Mouse (Mus musculus): Measurements from ENCODE around the gene Tas1r3. TPM values are rescaled to one million over a fixed set of nuclear protein-coding genes. Genes with fewer than 3 reads are reported as not detected.

Tas1r3 gene
- total RNA-seq, 1 experiment, result 0.40 TPM

DNA sequence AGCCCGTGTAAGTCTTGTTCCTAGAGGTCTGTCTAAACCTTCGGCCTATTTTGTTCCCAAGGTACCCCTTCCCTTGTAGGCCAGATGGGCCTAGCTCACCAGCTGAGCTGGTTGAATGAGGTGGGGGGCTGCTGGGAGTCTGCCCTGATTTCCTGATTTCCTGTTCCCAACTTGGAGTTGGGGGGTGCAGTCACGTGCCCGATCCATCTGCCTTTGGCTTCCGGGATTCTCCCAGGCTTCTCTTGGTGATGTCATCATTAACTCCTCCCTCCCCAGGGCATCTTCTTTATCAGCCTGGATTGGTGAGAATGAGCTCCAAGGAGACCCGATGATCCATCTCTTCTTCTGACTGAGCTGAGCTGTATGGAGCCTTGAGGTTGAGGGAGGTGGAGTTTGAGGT is 32.1 kb upstream of the Tas1r3 start:
- peaks cover 11% of the 10 kb centered on the region; the same call in 1 of the 2 replicates for H3K36me3 ChIP-seq (ENCODE audit: control insufficient read depth, insufficient read depth, low read length, poor library complexity, severe bottlenecking)
- TF ChIP-seq CHD2 (IDR thresholded peaks at IDR 0.05; ENCODE audit: low read depth, low read length) (no peak), HCFC1 (IDR thresholded peaks at IDR 0.05; ENCODE audit: borderline replicate concordance, insufficient read depth, low read length) (no peak), ZNF384 (IDR thresholded peaks at IDR 0.05; ENCODE audit: low read depth, low read length) (no peak), ZC3H11A (IDR thresholded peaks at IDR 0.05; ENCODE audit: borderline replicate concordance, low read depth, low read length) (no peak), MAFK (IDR thresholded peaks at IDR 0.05; ENCODE audit: insufficient read depth, low read depth, low read length) (no peak)
- H3K27ac ChIP-seq (ENCODE audit: insufficient read depth, low read depth, low read length, poor library complexity, severe bottlenecking), result peak overlapping the region; percentile 41; the same call in 1 of the 2 replicates
- peak overlapping the region; percentile 1 for H3K9ac ChIP-seq (ENCODE audit: insufficient read depth, low read depth, low read length, poor library complexity, severe bottlenecking)
- peak; percentile 39 for DNase-seq (ENCODE audit: low read depth, low spot score)
- in situ Hi-C loops (cut with MboI; ENCODE audit: low sequenced_read_pairs in 2 of 2, unreplicated experiment in 2 of 2), result no loop called here
- peaks cover 12 to 17% of the 10 kb centered on the region in 2 experiments for H3K4me1 ChIP-seq (ENCODE audit: control insufficient read depth in 2 of 2, insufficient read depth in 2 of 2, low read length in 2 of 2, poor library complexity in 1 of 2)
- H3K4me3 ChIP-seq (ENCODE audit: insufficient read depth in 1 of 2, low read depth in 1 of 2, low read length in 2 of 2, poor library complexity in 1 of 2, severe bottlenecking in 1 of 2), result peak overlapping the region; percentile 48 to 72
- H3K9me3 ChIP-seq (ENCODE audit: control insufficient read depth, insufficient read depth, low read depth, low read length), result no peaks in the 10 kb centered on the region

DNA sequence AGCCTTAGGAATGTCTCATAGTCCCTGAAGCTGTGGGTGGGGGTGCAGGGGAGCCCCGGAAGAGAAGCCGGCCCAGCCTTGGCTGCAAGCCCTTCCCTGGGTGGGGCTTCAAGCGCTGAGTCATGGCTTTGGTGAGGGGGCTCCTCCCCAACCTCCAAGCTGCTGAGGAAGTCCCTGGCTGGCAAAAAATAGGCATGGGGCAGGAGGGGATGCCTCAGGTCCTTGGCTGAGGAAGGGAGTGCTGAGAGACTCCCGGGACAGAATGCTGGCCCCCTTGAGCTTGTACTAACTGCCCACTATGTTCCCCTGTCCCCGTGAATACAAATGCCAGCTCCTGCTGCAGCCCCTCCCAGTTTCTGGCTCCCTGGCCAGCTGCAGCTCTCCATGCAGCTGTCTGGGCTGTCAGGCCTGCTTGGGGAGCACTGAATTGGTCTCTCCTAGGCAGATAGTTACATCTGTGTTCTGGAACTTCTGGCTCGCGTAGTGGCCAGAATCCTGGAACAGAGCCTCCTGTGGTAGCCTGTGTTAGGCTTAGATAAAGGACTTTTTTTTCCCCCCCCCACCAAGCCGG is 31.2 kb upstream of the Tas1r3 start:
- no peak for TF ChIP-seq ZC3H11A (IDR thresholded peaks at IDR 0.05; ENCODE audit: borderline replicate concordance, low read depth, low read length)
- no peak for TF ChIP-seq ZNF384 (IDR thresholded peaks at IDR 0.05; ENCODE audit: low read depth, low read length)
- no peak for TF ChIP-seq CHD2 (IDR thresholded peaks at IDR 0.05; ENCODE audit: low read depth, low read length)
- no peak for TF ChIP-seq HCFC1 (IDR thresholded peaks at IDR 0.05; ENCODE audit: borderline replicate concordance, insufficient read depth, low read length)
- peak; percentile 71 for TF ChIP-seq MAFK (IDR thresholded peaks at IDR 0.05; ENCODE audit: insufficient read depth, low read depth, low read length)
- Histone ChIP-seq H3K27ac (ENCODE audit: insufficient read depth, low read depth, low read length, poor library complexity, severe bottlenecking) (peak overlapping the region; percentile 41), H3K36me3 (ENCODE audit: control insufficient read depth, insufficient read depth, low read length, poor library complexity, severe bottlenecking) (peaks cover 11% of the 10 kb centered on the region), H3K9me3 (ENCODE audit: control insufficient read depth, insufficient read depth, low read depth, low read length) (no peaks in the 10 kb centered on the region), H3K4me1 (ENCODE audit: control insufficient read depth in 2 of 2, insufficient read depth in 2 of 2, low read length in 2 of 2, poor library complexity in 1 of 2) (peaks cover 12 to 17% of the 10 kb centered on the region in 2 experiments), H3K9ac (ENCODE audit: insufficient read depth, low read depth, low read length, poor library complexity, severe bottlenecking) (peak overlapping the region; percentile 1), H3K4me3 (ENCODE audit: insufficient read depth in 1 of 2, low read depth in 1 of 2, low read length in 2 of 2, poor library complexity in 1 of 2, severe bottlenecking in 1 of 2) (peak overlapping the region; percentile 48 to 72)
- in situ Hi-C loops (cut with MboI; ENCODE audit: low sequenced_read_pairs in 2 of 2, unreplicated experiment in 2 of 2), result no loop called here
- no peak for DNase-seq (ENCODE audit: low read depth, low spot score)

DNA sequence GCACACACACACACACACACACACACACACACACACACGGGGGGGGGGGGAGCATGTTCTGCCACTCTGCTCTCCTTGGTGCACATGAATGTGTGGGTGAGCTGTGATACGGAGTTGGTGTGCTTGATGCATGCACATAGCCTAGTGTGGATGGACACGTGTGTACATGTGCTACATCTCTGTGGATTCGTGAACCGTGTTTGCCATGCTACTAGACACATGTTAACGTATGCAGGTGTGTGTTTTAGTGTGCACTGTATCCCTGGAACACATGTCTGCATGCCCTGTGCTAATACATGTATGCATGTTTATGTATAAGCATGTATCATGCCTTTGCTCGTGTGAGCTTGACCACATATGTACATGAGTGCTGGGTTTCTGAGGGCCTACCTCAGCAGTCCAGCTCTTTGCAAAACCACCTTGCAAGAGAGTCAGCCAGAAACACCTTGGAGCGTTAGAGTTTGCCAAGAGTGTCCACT is 30.1 kb upstream of the Tas1r3 start:
- Histone ChIP-seq H3K9me3 (ENCODE audit: control insufficient read depth, insufficient read depth, low read depth, low read length) (no peaks in the 10 kb centered on the region), H3K4me1 (ENCODE audit: control insufficient read depth in 2 of 2, insufficient read depth in 2 of 2, low read length in 2 of 2, poor library complexity in 1 of 2) (peaks cover 12 to 17% of the 10 kb centered on the region in 2 experiments), H3K27ac (ENCODE audit: insufficient read depth, low read depth, low read length, poor library complexity, severe bottlenecking) (no peak overlapping the region), H3K4me3 (ENCODE audit: insufficient read depth in 1 of 2, low read depth in 1 of 2, low read length in 2 of 2, poor library complexity in 1 of 2, severe bottlenecking in 1 of 2) (no peak overlapping the region), H3K36me3 (ENCODE audit: control insufficient read depth, insufficient read depth, low read length, poor library complexity, severe bottlenecking) (peaks cover 17% of the 10 kb centered on the region), H3K9ac (ENCODE audit: insufficient read depth, low read depth, low read length, poor library complexity, severe bottlenecking) (no peak overlapping the region)
- in situ Hi-C loops (cut with MboI; ENCODE audit: low sequenced_read_pairs in 2 of 2, unreplicated experiment in 2 of 2), result no loop called here
- no peak for DNase-seq (ENCODE audit: low read depth, low spot score)
- TF ChIP-seq MAFK (IDR thresholded peaks at IDR 0.05; ENCODE audit: insufficient read depth, low read depth, low read length) (no peak), ZNF384 (IDR thresholded peaks at IDR 0.05; ENCODE audit: low read depth, low read length) (no peak), CHD2 (IDR thresholded peaks at IDR 0.05; ENCODE audit: low read depth, low read length) (no peak), HCFC1 (IDR thresholded peaks at IDR 0.05; ENCODE audit: borderline replicate concordance, insufficient read depth, low read length) (no peak), ZC3H11A (IDR thresholded peaks at IDR 0.05; ENCODE audit: borderline replicate concordance, low read depth, low read length) (no peak)

DNA sequence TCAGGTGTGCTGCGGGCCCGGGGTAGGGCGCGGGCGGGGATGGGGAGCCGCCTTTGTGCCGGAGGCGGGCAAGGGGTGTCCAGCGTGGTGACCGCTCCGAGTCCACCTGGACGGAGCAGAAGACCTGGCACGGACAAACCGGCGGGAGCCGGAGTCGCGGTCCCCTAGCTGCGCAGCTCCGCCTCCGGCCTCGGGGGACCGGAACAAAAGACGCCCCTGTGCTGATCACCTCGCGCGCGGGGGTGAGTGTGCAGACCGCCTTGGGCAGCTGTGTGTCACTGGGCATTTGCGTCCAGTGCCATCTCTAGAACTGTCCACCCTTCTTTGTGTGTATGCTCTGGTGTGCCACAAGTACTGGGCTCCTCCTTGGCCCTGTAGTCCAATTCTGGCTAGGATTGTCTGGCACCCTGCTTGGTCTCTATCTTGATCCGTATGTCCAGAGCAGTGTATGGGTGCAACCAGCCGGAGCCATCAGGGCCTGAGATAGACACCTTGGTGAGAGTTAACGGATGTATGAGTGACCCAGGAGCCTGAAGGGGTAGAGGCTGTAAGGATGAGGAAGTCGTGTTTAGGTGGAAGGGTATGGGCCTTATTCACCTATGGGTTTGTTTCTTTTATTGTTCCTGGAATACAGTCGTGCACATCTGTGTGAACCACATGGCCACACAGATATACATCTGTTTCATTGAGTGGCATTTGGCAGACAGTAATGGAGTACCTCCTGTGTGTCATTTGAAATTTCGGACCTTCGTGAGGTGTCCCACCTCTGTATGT is 29.5 kb upstream of the Tas1r3 start:
- DNase-seq (ENCODE audit: low read depth, low spot score), result no peak
- TF ChIP-seq HCFC1 (IDR thresholded peaks at IDR 0.05; ENCODE audit: borderline replicate concordance, insufficient read depth, low read length) (no peak), ZNF384 (IDR thresholded peaks at IDR 0.05; ENCODE audit: low read depth, low read length) (no peak), MAFK (IDR thresholded peaks at IDR 0.05; ENCODE audit: insufficient read depth, low read depth, low read length) (no peak), ZC3H11A (IDR thresholded peaks at IDR 0.05; ENCODE audit: borderline replicate concordance, low read depth, low read length) (no peak)
- peaks cover 23% of the 10 kb centered on the region for H3K36me3 ChIP-seq (ENCODE audit: control insufficient read depth, insufficient read depth, low read length, poor library complexity, severe bottlenecking)
- H3K4me1 ChIP-seq (ENCODE audit: control insufficient read depth in 2 of 2, insufficient read depth in 2 of 2, low read length in 2 of 2, poor library complexity in 1 of 2), result peaks cover 12 to 17% of the 10 kb centered on the region in 2 experiments
- no peak overlapping the region for H3K27ac ChIP-seq (ENCODE audit: insufficient read depth, low read depth, low read length, poor library complexity, severe bottlenecking)
- H3K9me3 ChIP-seq (ENCODE audit: control insufficient read depth, insufficient read depth, low read depth, low read length), result no peaks in the 10 kb centered on the region
- H3K4me3 ChIP-seq (ENCODE audit: insufficient read depth in 1 of 2, low read depth in 1 of 2, low read length in 2 of 2, poor library complexity in 1 of 2, severe bottlenecking in 1 of 2), result peak overlapping the region; percentile 89 to 90
- in situ Hi-C loops (cut with MboI; ENCODE audit: low sequenced_read_pairs in 2 of 2, unreplicated experiment in 2 of 2), result no loop called here
- H3K9ac ChIP-seq (ENCODE audit: insufficient read depth, low read depth, low read length, poor library complexity, severe bottlenecking), result peak overlapping the region; percentile 80

Data from ES-E14 (cell line).